Mouse (Mus musculus): Measurements from ENCODE around the gene Ltbr. TPM values are rescaled to one million over a fixed set of nuclear protein-coding genes. Genes with fewer than 3 reads are reported as not detected.
"Not testable (repeated sequence)": the region's sequence is repeated elsewhere in the genome, so short reads cannot be mapped to it uniquely, and the experiment has no call there.

Gene Ltbr
- polyA plus RNA-seq, 1 experiment = 97.1 TPM

DNA sequence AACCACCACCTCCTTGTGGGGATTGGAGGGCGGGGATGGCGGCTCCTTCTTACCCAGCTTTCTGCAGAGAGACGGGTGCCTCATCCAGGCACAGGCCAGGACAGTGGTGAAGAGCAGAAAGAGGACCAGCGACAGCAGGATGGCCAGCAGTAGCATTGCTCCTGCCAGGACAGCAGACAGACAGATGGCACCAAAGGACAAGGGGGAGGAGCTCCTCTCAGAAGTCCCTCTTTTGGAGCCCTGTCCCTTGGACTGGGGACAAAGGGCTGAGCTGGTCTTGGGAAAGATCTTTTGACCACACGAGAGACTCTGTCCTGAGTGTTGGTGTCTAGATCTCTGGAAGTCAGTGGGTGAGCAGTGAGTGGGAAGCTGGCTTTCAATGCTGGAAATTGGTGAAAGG, 4.3 kb downstream of the Ltbr start:
- peaks cover 3% of the 10 kb centered on the region for H3K36me3 ChIP-seq (ENCODE audit: control insufficient read depth, insufficient read depth, low read length)
- peak; percentile 53 for DNase-seq
- no peak overlapping the region for H3K4me3 ChIP-seq (ENCODE audit: insufficient read depth, low read depth, low read length)
- no peaks in the 10 kb centered on the region for H3K27me3 ChIP-seq (replicated peaks; ENCODE audit: control insufficient read depth, insufficient read depth, low read length)
- no peak overlapping the region for H3K27ac ChIP-seq (ENCODE audit: insufficient read depth, low read depth, low read length)
- peaks cover 11% of the 10 kb centered on the region for H3K4me1 ChIP-seq (ENCODE audit: control insufficient read depth, insufficient read depth, low read length)
- TF ChIP-seq POLR2A (IDR thresholded peaks at IDR 0.05; ENCODE audit: low read depth, low read length) = no peak
- no peak; the same call in 1 of the 2 replicates for TF ChIP-seq CTCF (conservative IDR thresholded peaks at IDR 0.05; ENCODE audit: insufficient read depth, insufficient read length, low read depth, low read length)
- 78% methylated on average over 5 of the region's 5 CpGs for WGBS

DNA sequence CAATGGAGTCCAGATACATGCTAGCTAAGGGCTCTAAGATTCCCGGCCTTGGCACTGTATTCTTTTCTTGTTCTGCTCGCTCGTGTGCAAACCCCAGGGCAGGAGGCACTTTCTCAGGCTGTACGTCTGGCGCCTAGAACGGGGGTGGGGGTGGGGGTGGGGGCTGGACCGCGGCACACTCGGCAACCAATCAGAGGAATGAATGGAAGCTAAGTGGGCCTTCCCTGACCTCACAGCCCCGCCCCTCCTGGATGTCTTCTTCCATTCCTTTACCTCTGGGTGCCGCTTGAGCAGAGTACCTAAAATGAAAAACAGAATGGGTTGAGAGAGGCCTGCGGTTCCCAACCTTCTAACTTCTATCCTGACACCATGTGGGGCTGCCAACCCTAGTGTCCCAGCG, 4.8 kb downstream of the Ltbr start:
- Histone ChIP-seq H3K4me1 (ENCODE audit: control insufficient read depth, insufficient read depth, low read length) (peaks cover 6% of the 10 kb centered on the region; the same call in 1 of the 2 replicates), H3K27ac (ENCODE audit: insufficient read depth, low read depth, low read length) (no peak overlapping the region), H3K27me3 (replicated peaks; ENCODE audit: control insufficient read depth, insufficient read depth, low read length) (no peaks in the 10 kb centered on the region), H3K4me3 (ENCODE audit: insufficient read depth, low read depth, low read length) (no peak overlapping the region), H3K36me3 (ENCODE audit: control insufficient read depth, insufficient read depth, low read length) (peaks cover 3% of the 10 kb centered on the region)
- no peak for DNase-seq
- no peak for TF ChIP-seq CTCF (conservative IDR thresholded peaks at IDR 0.05; ENCODE audit: insufficient read depth, insufficient read length, low read depth, low read length)
- TF ChIP-seq POLR2A (IDR thresholded peaks at IDR 0.05; ENCODE audit: low read depth, low read length) = no peak
- 53% methylated on average over 13 of the region's 13 CpGs for WGBS

DNA sequence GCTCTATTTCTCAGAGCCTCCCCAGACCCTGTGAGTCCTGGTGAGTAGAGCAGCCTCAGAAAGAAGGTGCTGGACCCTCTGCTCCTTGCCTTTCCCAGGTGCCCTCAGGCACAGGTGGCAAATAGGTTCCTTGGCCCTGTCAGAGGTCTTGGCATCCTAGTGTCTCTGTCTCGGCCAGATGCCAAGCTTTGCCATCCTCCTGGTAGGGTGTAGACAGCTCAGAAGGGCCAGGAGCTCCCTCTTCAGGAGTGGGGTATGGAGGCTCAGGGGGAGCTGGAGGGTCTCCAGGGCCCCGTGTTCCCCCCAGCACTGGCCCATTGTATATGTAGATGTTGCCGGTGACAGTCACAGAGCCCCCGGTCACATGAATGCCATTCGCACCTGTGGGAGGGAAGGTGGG, 6.6 kb downstream of the Ltbr start:
- no peak for TF ChIP-seq CTCF (conservative IDR thresholded peaks at IDR 0.05; ENCODE audit: insufficient read depth, insufficient read length, low read depth, low read length)
- no peak for TF ChIP-seq POLR2A (IDR thresholded peaks at IDR 0.05; ENCODE audit: low read depth, low read length)
- no peak overlapping the region for H3K27ac ChIP-seq (ENCODE audit: insufficient read depth, low read depth, low read length)
- DNase-seq = no peak
- WGBS = 92% methylated on average over 5 of the region's 5 CpGs
- no peaks in the 10 kb centered on the region for H3K4me1 ChIP-seq (ENCODE audit: control insufficient read depth, insufficient read depth, low read length)
- no peaks in the 10 kb centered on the region for H3K27me3 ChIP-seq (replicated peaks; ENCODE audit: control insufficient read depth, insufficient read depth, low read length)
- H3K4me3 ChIP-seq (ENCODE audit: insufficient read depth, low read depth, low read length) = no peak overlapping the region
- H3K36me3 ChIP-seq (ENCODE audit: control insufficient read depth, insufficient read depth, low read length) = peaks cover 3% of the 10 kb centered on the region

DNA sequence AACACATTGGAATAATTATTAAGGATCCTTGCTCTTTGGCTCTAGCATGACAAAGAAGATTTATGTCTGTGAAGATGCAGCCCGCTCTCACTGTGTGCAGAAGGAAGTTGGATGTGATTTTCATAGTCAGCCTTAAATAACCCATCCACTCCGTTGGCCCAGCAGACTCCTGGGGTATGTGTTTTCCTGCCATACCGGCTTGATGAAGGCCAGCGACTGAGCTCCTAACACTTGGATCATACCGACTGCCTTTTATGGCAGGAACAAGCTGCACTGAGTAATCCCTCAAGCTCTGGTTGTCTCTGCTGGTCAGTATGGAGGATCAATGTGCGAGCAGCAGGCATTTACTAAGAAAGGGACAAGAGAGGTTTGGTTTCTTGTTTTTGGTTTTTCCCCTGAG, 8.2 kb downstream of the Ltbr start:
- H3K4me3 ChIP-seq (ENCODE audit: insufficient read depth, low read depth, low read length) = no peak overlapping the region
- DNase-seq = no peak
- 74% methylated on average over 6 of the region's 6 CpGs for WGBS
- H3K36me3 ChIP-seq (ENCODE audit: control insufficient read depth, insufficient read depth, low read length) = peaks cover 3% of the 10 kb centered on the region; the same call in 1 of the 2 replicates
- TF ChIP-seq POLR2A (IDR thresholded peaks at IDR 0.05; ENCODE audit: low read depth, low read length) = no peak
- TF ChIP-seq CTCF (conservative IDR thresholded peaks at IDR 0.05; ENCODE audit: insufficient read depth, insufficient read length, low read depth, low read length) = no peak
- no peak overlapping the region for H3K27ac ChIP-seq (ENCODE audit: insufficient read depth, low read depth, low read length)
- no peaks in the 10 kb centered on the region for H3K4me1 ChIP-seq (ENCODE audit: control insufficient read depth, insufficient read depth, low read length)
- no peaks in the 10 kb centered on the region for H3K27me3 ChIP-seq (replicated peaks; ENCODE audit: control insufficient read depth, insufficient read depth, low read length)

DNA sequence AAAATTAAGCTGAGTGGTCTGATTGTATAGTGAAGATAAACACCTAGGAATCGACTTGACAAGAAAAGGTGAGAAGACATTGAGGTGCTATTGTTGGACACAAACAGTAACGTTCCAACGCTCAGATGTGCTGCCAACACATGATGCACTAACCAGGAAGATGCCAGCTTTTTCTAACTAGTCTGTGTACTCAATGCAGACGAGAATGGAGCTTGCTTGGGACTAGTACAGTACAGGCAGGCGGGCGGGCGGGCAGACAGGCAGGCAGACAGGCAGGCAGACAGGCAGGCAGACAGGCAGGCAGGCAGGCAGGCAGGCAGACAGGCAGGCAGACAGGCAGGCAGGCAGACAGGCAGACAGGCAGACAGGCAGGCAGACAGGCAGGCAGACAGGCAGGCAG, 9.3 kb downstream of the Ltbr start:
- not testable (repeated sequence) for H3K4me3 ChIP-seq (ENCODE audit: insufficient read depth, low read depth, low read length); H3K36me3 ChIP-seq (ENCODE audit: control insufficient read depth, insufficient read depth, low read length); H3K27ac ChIP-seq (ENCODE audit: insufficient read depth, low read depth, low read length); H3K4me1 ChIP-seq (ENCODE audit: control insufficient read depth, insufficient read depth, low read length); DNase-seq; H3K27me3 ChIP-seq (replicated peaks; ENCODE audit: control insufficient read depth, insufficient read depth, low read length)
- 92% methylated on average over 7 of the region's 7 CpGs for WGBS

DNA sequence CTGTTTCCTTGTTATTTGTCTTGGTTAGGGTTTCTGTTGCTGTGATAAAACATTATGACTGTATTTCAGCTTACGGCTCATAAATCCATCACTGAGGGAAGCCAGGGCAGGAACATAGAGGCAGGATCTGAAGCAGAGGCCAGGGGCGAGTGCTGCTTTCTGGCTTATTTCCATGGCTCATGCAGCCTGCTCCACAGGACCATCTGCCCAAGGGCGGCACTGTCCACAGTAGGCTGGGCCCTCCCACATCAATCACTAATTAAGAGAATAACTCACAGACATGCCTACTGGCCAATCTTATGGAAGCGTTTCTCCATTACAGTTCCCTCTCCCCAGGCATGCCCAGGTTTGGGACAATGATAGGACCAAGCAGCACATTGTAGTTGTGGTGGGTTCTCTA, 10.4 kb downstream of the Ltbr start:
- H3K27ac ChIP-seq (ENCODE audit: insufficient read depth, low read depth, low read length) = peak overlapping the region; percentile 57; the same call in 1 of the 2 replicates
- H3K27me3 ChIP-seq (replicated peaks; ENCODE audit: control insufficient read depth, insufficient read depth, low read length) = no peaks in the 10 kb centered on the region
- H3K36me3 ChIP-seq (ENCODE audit: control insufficient read depth, insufficient read depth, low read length) = peaks cover 3% of the 10 kb centered on the region; the same call in 1 of the 2 replicates
- 53% methylated on average over 4 of the region's 4 CpGs for WGBS
- no peak for TF ChIP-seq CTCF (conservative IDR thresholded peaks at IDR 0.05; ENCODE audit: insufficient read depth, insufficient read length, low read depth, low read length)
- no peak for TF ChIP-seq POLR2A (IDR thresholded peaks at IDR 0.05; ENCODE audit: low read depth, low read length)
- no peak overlapping the region for H3K4me3 ChIP-seq (ENCODE audit: insufficient read depth, low read depth, low read length)
- H3K4me1 ChIP-seq (ENCODE audit: control insufficient read depth, insufficient read depth, low read length) = no peaks in the 10 kb centered on the region
- DNase-seq = peak; percentile 27

DNA sequence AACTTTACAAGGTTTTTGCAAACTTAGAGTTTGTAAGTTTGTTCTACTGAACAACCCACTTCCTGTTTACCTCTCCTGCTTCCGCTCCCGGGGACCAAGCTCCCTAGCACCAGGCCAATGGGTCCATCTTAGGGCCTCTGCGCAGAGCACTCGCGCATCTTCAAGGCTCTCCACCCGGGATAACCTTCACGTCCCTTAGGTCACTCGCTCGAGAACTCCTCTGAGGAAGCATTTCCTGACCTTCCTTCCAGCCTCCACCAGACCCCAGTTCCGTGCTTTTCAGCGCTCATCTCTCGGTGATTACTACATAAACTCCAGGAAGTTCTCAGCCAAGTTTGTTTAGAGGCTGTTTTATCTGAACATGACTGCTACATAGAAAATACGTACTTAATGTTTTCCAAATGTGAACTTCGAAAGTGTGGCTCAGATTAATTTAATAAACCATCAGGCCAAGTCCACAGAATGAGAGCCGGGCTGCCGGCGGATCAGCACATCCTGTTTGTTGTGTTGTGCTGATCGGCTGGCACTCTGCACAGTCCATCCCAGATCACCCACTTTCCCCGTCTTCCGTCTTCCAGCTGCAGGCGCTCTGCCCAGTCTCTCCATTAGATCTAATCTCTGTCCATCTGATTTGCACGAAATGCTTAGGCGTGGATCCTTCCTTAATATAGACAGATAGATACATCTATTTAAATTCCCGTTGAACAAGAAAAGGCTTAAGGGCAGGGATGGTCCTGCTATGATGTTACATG, 11.3 kb downstream of the Ltbr start:
- 65% methylated on average over 24 of the region's 24 CpGs for WGBS
- peak; percentile 59 for DNase-seq
- Histone ChIP-seq H3K4me1 (ENCODE audit: control insufficient read depth, insufficient read depth, low read length) (no peaks in the 10 kb centered on the region), H3K36me3 (ENCODE audit: control insufficient read depth, insufficient read depth, low read length) (no peaks in the 10 kb centered on the region), H3K27me3 (replicated peaks; ENCODE audit: control insufficient read depth, insufficient read depth, low read length) (no peaks in the 10 kb centered on the region), H3K27ac (ENCODE audit: insufficient read depth, low read depth, low read length) (peak overlapping the region; percentile 57), H3K4me3 (ENCODE audit: insufficient read depth, low read depth, low read length) (no peak overlapping the region)
- no peak for TF ChIP-seq CTCF (conservative IDR thresholded peaks at IDR 0.05; ENCODE audit: insufficient read depth, insufficient read length, low read depth, low read length)
- no peak for TF ChIP-seq POLR2A (IDR thresholded peaks at IDR 0.05; ENCODE audit: low read depth, low read length)
